Mouse (Mus musculus) CD4-positive, CD25-positive, alpha-beta regulatory T cell, adult 2 months (primary cell): ENCODE measurements around the gene Mrpl14.

Source experiments
- DNase-seq: peaks from one replicate; pipeline ENCODE4 v3.0.0-alpha.2; 2012; ENCODE audit warnings: low read depth, low spot score

The Mrpl14 gene

DNA sequence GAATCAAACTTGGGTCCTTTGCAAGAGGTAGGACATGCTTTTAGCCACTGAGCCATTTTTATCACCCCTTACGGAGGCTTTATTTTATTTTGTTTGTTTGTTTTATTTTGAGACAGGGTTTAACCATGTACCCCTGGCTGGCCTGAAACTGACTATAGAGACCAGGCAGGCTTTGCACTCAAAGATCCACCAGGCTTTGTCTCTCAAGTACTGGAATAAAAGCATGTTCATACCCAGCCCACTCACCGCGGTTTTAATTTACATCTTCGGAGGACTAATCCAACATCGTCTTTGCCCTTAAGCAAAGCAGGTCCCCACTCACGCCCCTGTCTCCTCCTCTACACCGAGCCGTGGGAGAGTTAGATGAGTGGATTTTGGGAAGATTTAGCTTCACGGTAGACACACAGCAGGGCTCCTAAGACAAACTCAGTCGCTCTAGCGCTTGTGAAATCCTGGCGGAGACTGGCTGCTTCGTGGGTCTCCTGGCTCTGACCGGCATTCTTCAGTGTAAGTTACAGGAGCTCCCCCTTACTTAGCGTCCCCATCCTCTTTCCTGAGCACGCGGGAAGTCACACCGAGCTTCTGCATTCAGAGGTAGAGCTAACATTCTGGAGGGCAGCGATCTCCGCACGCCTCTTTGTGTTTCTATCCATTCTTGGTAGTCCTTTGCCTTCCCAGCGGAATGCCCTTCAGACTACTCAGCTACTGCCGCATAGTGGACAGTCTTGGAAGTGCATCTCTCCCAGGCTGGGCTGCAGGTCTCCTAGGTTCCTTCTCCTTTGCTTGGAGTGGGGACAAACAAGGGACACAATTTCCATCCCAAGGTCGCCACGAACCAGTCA, 37.8 kb downstream of the Mrpl14 start:
- peak; percentile 83 for DNase-seq

DNA sequence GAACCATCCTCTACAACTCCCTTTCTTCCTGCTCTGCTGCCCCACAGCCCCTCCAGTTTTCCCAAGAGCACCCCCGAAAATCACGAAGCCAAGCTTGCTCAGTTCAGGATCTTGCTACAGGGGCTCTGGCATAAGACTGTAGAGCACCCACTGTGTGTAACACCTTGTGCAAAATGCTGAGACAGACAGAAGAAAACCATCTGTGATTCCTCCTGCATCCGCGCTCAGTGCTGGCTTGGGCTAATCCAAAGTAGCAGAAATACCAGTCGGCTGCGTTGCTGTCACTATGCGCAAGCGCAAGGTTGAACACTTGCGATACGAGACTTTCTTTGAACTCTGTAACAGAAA, 38.4 kb downstream of the Mrpl14 start:
- no peak for DNase-seq

DNA sequence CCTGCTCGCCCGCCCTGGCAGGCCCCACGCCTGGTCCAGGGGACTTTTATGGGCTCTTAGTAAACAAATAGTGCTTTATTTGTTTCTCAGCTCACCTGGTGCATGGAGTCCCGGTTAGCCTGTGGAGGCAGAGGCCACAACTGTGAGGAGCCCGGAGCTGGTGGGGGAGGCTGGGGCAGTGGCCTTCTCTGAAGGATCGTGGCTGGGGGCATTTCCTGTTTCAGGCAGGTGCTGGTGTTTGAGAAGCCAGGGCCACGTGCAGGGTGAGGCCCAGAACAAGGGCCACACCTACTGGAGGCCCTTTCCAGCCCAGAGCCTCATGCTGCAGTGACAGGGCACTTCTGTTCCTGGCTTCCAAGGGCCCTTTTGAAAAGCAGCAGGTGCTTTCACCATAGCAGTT, 40.1 kb downstream of the Mrpl14 start:
- DNase-seq = no peak

GRCm38 (mm10) chr17:45727481-45727880, 41.4 kb downstream of the Mrpl14 start:
- DNase-seq = no peak

GRCm38 (mm10) chr17:45727983-45728723, 42.0 kb downstream of the Mrpl14 start:
- DNase-seq = no peak

GRCm38 (mm10) chr17:45729387-45729786, 43.3 kb downstream of the Mrpl14 start:
- no peak for DNase-seq

- no peak for DNase-seq
Measured at GRCm38 (mm10) chr17:45730696-45731095, 44.6 kb downstream of the Mrpl14 start.

DNA sequence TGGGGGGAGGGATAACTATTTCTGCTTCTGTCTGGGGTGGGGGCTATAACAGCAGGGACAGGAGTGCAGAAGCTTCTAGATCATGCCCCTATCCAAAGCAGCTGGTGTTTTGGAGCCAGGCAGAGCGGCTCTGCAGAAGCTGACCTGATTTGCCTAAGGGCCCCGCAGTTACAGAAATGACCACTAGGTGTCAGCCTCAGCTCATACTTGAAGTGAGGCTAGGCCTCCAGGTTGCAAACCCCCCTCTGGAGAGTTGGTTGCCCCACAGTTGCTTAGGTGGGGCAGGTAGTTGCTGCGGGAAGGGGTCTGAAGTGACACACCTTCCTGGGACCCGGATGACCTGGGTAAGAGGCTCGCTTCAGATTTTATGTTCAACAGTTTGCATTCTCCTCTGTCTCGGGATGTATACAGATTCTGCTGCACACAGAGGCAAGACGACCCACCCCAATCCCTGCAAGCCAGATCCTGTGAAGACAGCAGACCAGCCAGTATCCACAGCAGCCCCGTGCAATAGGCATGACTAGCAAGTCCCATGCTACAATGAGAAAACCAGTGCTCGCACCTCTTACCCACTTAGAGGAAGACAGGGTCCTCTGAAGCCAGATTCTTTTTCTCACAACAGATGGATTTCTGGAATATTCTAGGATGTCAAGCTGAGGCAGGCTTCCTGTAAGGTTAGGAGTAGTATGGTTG, 45.2 kb downstream of the Mrpl14 start:
- peak; percentile 89 for DNase-seq

DNA sequence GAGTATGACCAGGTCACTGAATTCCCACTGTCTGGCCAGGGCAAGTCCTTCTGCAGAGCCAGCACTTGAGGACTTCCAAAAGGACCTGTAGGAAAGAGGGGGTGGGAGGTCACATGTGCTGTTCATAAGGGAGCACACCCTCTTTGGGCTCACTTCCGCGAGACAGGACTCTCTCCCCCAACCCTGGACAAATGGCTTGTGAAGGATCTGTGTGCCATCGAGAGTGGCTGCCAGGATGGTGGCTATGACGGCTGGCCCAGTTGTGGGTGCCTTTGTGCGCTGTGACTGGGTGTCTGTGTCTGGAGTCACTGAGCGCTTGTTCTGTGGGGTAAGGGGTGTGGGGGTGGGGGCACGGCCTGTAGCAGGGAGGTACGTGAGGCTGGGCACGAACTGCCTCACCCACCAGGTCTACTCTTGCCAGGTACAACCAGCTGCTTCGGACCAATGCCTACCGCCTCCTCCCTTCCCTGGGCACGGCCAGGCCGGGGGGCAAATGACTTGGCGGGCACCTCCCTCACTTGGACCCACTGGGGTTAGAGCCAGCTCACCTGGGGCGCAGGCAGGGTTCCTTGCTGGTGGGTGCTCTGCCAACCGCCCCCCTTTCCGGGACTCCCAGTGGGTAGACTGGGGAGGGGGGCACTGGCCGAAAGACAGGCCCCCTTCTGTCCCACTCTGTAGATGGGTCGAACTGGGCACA, 47.1 kb downstream of the Mrpl14 start:
- no peak for DNase-seq

DNA sequence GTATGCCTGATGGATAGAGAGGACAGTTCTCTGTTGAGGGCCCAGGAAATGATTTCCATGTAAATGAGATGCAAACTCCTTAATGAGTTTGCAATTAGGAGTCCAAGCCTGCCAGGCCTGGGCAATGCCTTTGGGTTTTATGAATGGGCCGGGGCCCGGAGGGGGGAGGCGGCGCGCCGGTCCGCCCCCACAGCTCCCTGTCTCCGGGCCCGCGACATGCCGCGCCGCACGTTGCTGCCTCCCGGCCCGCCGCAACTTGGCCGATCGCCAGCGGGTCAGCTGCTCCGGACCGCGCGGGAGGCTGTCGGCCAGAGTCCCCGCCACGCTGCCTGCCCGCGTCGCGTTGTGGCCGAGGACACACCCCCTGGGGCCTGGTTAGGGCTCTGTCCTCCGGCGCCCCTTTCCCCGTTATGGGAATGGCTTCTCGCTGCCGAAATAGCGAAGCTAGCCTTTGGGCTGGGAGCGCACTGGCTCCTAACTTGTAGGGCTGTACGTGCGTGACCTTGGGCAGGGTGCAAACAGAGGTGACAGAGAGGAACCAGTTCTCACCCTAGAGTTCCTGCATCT, 47.7 kb downstream of the Mrpl14 start, which contains the start of gene 1600014C23Rik:
Gene 1600014C23Rik, minus strand, starts transcription at position 110 of the 567 bp plus-strand sequence.
- DNase-seq = no peak

DNA sequence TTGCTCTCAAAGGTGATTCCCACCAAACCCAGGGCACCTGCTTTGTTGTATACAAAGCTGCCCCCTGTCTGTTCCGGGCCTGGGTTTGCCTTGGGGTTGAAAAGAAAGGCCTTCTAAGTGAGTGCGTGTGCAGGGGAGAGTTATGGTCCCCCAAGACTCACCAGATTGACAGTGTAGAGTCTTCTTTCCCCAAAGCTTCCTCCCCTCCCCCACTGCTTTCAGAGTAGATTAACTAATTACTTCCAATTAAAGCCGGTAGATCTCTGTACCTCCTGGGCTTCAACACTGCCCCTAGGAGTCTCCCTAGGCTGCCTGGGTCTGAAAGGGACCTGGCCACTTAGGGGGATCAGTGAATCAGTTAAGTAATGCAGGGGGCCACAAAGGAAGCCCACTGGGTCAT, 48.2 kb downstream of the Mrpl14 start:
- DNase-seq = no peak

DNA sequence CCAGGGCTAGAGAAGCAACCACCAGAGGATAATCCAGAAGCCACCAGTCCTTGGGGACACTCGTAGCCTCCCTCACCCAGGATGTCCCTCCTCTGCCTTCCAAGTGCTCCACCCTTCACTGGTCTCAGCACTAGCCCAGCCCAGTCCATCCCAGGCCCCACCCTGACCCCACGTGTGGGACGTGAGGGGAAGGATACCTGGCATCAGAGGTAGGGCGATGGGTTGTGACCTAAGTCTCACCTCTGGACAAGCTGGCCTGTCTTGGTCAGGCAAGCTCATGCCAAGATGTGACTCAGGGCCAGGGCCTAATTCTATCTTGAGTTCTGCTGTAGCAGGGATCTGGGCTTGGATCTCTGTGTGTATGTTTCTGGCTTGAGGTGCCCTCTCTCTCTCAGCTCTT, 48.8 kb downstream of the Mrpl14 start:
- DNase-seq = no peak

GRCm38 (mm10) chr17:45735382-45736310, 49.5 kb downstream of the Mrpl14 start:
- peak; percentile 81 for DNase-seq

GRCm38 (mm10) chr17:45736311-45737077, 50.4 kb downstream of the Mrpl14 start:
- DNase-seq = peak; percentile 83

GRCm38 (mm10) chr17:45737078-45737601, 51.0 kb downstream of the Mrpl14 start:
- no peak for DNase-seq

GRCm38 (mm10) chr17:45742371-45743147, 56.4 kb downstream of the Mrpl14 start:
- no peak for DNase-seq

DNA sequence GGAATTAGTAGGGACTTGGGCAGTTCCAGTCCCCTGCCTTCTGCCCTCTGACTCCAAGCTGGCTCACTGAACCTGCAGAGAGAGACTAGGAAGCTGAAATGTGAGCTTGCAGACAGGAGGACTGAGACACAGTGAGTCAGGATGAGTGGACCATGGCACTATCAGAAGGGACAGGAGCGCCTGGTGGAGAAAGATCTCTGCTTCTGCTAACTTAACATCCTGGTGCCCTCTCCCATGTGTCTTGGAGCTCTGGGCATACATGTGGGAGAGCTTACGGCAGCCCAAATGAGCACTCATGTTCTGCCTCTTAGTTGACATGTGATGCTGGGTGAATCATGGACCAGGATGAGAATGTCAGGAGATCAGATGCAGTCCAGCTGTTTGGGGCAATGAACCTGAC, 59.5 kb downstream of the Mrpl14 start:
- no peak for DNase-seq

DNA sequence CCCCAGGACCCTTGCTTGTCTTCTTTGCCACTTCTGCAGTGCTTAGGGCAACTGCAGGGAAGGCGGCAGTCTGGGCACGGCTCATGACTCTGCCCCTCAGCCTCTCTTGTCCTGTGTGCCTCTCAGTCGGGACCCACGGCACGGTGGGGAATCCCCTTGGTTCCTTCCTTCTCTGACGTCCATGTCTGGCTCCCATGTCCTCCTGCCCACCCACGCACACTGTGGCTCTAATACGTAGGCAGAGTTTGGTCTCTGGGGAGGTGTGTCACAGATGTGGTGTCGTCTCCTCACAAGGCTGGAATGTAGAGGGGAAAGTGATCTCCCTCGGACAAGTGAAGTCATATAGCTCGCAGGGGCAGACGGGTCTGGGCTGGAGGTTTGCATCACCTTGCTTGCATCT, 60.6 kb downstream of the Mrpl14 start:
- peak; percentile 72 for DNase-seq
